ENCODE assay signal across 17 mouse cellular contexts in the genomic region with DNA sequence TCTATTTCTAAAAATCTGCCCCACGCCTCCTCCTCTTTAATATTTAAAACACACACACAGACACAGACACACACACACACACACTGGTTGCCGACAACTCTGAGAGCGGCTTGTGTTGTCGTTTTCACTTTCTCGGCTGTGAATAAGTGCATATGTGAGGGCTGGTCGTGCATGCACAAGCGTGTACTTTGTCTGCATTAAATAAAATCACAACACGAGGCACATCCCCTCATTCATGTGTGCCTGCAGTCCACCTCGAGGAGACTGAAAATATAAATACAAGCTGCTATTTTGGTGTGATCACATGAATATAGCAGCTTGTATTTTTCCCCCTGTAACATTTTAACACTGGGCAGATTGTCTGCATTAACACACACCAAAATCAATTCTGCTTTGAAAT.
"Had no signal": no experiment of that assay in that cellular context is flagged by ENCODE, and none has a peak within 500 bp of the region (broad histone marks: within the 10 kb centered on the region; RNA-seq: fewer than 3 reads in every experiment).

No protein-coding gene starts in this region.

- H3K27ac ChIP-seq: kidney, postnatal 0 days; limb, embryonic 15.5 days; liver, embryonic 13.5 days; lung, embryonic 15.5 days; macrophage; midbrain, embryonic 13.5 days; neural tube, embryonic 15.5 days had no signal

- H3K9ac ChIP-seq: limb, embryonic 15.5 days; liver, embryonic 13.5 days; liver, postnatal 0 days; lung, embryonic 15.5 days; midbrain, embryonic 13.5 days; neural tube, embryonic 15.5 days had no signal

- H3K4me1 ChIP-seq: limb, embryonic 15.5 days; liver, embryonic 13.5 days; lung, embryonic 15.5 days; midbrain, embryonic 13.5 days; neural tube, embryonic 15.5 days had no signal

- H3K4me2 ChIP-seq: limb, embryonic 15.5 days; liver, embryonic 13.5 days; lung, embryonic 15.5 days; midbrain, embryonic 13.5 days; neural tube, embryonic 15.5 days had no signal

- H3K9me3 ChIP-seq: limb, embryonic 15.5 days; liver, embryonic 13.5 days; lung, embryonic 15.5 days; midbrain, embryonic 13.5 days; neural tube, embryonic 15.5 days had no signal

- ATAC-seq: liver, postnatal 0 days; midbrain, embryonic 13.5 days had no signal

- H3K36me3 ChIP-seq: liver, embryonic 13.5 days; lung, embryonic 15.5 days; midbrain, embryonic 13.5 days; neural tube, embryonic 15.5 days had no signal

- DNase-seq: kidney, adult 11 months; kidney, adult 9 months; kidney, postnatal 36 days; layer of hippocampus, adult 9-11 months; layer of hippocampus, postnatal 36 days; liver, embryonic 13.5 days; liver, postnatal 0 days; lung, postnatal 14 days; right cerebral cortex, postnatal 14 days; thymus, postnatal 36 days had no signal

- H3K27me3 ChIP-seq: limb, embryonic 15.5 days; liver, embryonic 13.5 days; lung, embryonic 15.5 days; midbrain, embryonic 13.5 days; neural tube, embryonic 15.5 days had no signal

- H3K4me3 ChIP-seq: limb, embryonic 15.5 days; liver, embryonic 13.5 days; lung, embryonic 15.5 days; midbrain, embryonic 13.5 days; myocyte; neural tube, embryonic 15.5 days had no signal
